Mouse (Mus musculus): ENCODE data around the gene Lbx2. TPM values are rescaled to one million over a fixed set of nuclear protein-coding genes. Genes with fewer than 3 reads are reported as not detected.

Gene Lbx2
- polyA plus RNA-seq, 1 experiment, result 0.78 TPM

DNA sequence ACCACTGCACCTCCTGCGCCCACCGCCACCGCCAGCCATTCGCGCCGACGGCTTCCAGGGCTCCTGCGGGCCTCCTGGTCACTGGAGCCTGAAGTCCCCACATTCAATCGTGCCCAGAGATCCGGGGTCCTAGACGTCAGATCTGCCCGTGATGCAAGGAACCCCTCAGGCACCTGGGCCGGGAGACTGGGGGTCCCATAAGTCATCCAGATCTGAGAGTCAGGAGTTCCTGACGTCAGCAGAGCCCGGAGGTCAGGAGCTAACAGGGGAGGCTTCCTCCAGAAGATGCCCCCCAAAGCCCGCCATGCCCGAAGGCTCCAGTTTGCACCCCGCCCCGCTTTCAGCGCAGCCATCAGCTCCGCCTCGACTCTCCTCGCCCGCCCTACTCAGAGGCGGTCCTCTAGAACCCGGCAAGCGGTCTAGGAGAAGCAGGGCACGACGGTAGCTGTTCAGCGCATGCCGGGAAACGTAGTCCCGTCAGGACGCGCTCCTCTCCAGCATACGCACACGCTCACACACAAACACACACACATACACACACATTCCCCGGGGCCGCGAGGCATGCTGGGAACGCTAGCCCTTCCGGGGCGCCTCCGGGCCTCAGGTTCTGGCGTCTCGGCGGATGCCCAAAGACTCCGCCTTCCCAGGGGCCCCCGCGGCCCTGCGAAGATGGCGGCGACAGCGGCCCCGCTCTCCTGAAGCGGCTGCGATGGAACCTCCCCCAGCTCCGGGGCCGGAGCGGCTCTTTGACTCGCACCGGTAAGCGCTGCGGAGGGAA, 31.9 kb upstream of the Lbx2 start, which contains the start of gene Aup1:
Gene Aup1, plus strand, starts transcription at position 448 of the 778 bp plus-strand sequence.
- 0 out of 2 replicates have a peak, but pooled peaks cover 5% of the 10 kb centered on the region for H3K4me1 ChIP-seq (ENCODE audit: control insufficient read depth, insufficient read depth, low read length)
- peak within 1 kb of the TSS; percentile 86 for H3K4me3 ChIP-seq (ENCODE audit: insufficient read depth, low read length)
- TF ChIP-seq POLR2A (IDR thresholded peaks at IDR 0.05; ENCODE audit: borderline replicate concordance, low read depth, low read length) (no peak), CTCF (IDR thresholded peaks at IDR 0.05; ENCODE audit: low read depth, low read length) (no peak)
- peak within 1 kb of the TSS; percentile 69 for H3K27ac ChIP-seq (ENCODE audit: insufficient read depth, low read depth, low read length)

DNA sequence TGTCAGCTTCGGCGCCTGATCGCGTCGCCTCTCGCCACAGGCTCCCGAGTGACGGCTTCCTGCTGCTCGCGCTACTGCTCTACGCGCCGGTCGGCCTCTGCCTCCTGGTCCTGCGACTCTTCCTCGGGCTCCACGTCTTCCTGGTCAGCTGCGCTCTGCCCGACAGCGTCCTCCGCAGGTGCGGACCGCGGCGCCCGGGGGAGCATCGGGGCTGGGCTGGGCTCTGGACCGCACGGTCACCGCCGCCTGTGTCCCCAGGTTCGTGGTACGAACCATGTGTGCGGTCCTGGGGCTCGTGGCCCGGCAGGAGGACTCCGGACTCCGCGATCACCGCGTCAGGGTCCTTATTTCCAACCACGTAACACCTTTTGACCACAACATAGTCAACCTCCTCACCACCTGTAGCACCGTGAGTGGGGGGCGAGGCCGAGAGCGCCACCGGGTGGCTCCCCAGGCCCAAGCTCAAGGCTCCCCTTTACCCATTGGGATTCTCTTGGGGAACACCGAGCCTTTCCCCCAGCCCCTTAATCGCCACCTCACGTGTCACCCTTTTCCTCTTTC, 31.2 kb upstream of the Lbx2 start, which contains the start of gene Htra2:
Gene Htra2, minus strand, starts transcription at position 403 of the 561 bp plus-strand sequence.
- Histone ChIP-seq H3K4me3 (ENCODE audit: insufficient read depth, low read length) (peak within 1 kb of the TSS; percentile 86), H3K4me1 (ENCODE audit: control insufficient read depth, insufficient read depth, low read length) (0 out of 2 replicates have a peak, but pooled peaks cover 5% of the 10 kb centered on the region), H3K27ac (ENCODE audit: insufficient read depth, low read depth, low read length) (peak within 1 kb of the TSS; percentile 69)
- peak; percentile 40 for TF ChIP-seq CTCF (IDR thresholded peaks at IDR 0.05; ENCODE audit: low read depth, low read length)
- TF ChIP-seq POLR2A (IDR thresholded peaks at IDR 0.05; ENCODE audit: borderline replicate concordance, low read depth, low read length), result no peak

DNA sequence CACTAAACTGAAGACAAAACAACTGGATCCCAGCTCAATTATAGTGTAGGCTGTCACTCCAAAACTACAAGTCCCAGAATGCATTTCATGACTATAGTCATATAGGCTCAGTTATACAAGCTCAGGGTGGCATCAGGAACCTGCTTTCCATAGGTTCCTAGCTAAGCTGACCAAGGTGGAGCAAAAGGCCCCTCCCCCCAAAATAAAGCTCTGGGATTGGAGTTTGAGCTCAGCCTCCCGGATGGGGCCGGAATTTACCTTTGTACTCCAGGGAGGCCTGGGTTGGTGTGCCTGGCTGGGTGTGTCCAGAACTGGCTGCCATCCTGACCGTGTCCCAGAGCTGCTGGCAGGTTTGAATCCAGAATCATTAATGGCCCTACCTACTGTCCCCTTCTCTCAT, 28.4 kb upstream of the Lbx2 start, which contains the start of gene Dqx1:
Gene Dqx1, plus strand, starts transcription at position 55 of the 400 bp plus-strand sequence.
- H3K4me1 ChIP-seq (ENCODE audit: control insufficient read depth, insufficient read depth, low read length), result no peaks in the 10 kb centered on the region
- no peak within 1 kb of the TSS for H3K27ac ChIP-seq (ENCODE audit: insufficient read depth, low read depth, low read length)
- no peak within 1 kb of the TSS for H3K4me3 ChIP-seq (ENCODE audit: insufficient read depth, low read length)
- no peak for TF ChIP-seq CTCF (IDR thresholded peaks at IDR 0.05; ENCODE audit: low read depth, low read length)
- TF ChIP-seq POLR2A (IDR thresholded peaks at IDR 0.05; ENCODE audit: borderline replicate concordance, low read depth, low read length), result no peak

DNA sequence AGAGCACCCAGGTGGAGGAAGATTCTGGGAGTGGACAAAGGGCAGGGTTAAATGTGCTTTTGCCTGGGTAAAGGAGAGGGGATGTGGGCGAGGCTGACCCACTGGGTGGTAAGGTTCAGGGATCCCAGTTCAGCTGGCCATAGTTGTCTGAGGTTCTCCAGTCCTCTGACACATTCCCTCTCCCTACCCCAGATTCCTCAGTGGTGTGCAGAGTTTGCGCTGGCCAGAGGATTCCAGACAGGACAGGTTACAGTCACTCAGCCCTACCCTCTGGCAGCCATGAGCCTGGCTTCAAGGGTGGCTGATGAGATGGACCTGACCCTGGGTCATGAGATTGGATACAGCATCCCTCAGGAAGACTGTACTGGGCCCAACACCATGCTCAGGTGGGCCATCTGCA, 27.4 kb upstream of the Lbx2 start:
- TF ChIP-seq POLR2A (IDR thresholded peaks at IDR 0.05; ENCODE audit: borderline replicate concordance, low read depth, low read length) (no peak), CTCF (IDR thresholded peaks at IDR 0.05; ENCODE audit: low read depth, low read length) (no peak)
- Histone ChIP-seq H3K4me1 (ENCODE audit: control insufficient read depth, insufficient read depth, low read length) (no peaks in the 10 kb centered on the region), H3K27ac (ENCODE audit: insufficient read depth, low read depth, low read length) (no peak overlapping the region), H3K4me3 (ENCODE audit: insufficient read depth, low read length) (no peak overlapping the region)

DNA sequence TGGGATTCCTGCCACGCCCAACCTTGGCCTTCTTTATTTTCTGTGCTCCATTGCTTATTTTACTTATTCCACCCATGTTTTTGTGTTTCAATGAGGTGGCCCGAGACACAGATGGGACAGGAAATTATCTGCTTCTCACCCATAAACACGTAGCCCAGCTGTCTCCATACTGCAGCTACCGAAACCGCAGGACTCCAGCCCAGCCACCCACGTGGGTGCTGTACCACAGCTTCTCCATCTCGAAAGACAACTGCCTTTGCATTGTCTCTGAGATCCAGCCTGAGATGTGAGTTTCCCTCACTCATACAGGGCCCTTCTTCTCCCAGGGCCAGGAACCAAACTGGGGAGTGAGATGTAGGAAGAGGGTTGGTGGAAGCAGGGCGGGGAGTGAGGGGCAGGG, 20.2 kb upstream of the Lbx2 start:
- Histone ChIP-seq H3K4me1 (ENCODE audit: control insufficient read depth, insufficient read depth, low read length) (peaks cover 3% of the 10 kb centered on the region; the same call in 1 of the 2 replicates), H3K27ac (ENCODE audit: insufficient read depth, low read depth, low read length) (no peak overlapping the region), H3K4me3 (ENCODE audit: insufficient read depth, low read length) (no peak overlapping the region)
- TF ChIP-seq CTCF (IDR thresholded peaks at IDR 0.05; ENCODE audit: low read depth, low read length), result no peak
- no peak for TF ChIP-seq POLR2A (IDR thresholded peaks at IDR 0.05; ENCODE audit: borderline replicate concordance, low read depth, low read length)

DNA sequence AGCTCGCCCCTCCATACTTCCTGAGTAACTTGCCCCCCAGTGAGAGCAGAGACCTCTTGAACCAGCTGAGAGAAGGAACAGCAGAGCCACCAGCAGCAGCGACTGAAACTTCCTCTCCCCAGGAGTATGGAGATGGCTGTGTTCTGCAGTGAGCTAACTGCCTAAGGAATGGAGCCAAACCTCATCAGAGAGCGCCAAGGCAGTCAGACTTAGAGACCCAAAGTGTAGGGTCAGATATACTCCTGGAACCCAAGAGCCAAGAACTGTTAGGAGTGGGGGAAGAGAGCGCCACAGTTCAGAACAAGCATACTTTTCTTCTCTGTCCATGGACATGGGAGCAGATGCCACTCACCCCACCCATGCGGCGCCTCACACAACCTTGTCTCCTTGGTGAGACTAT, 19.7 kb upstream of the Lbx2 start:
- TF ChIP-seq POLR2A (IDR thresholded peaks at IDR 0.05; ENCODE audit: borderline replicate concordance, low read depth, low read length) (0 out of 2 replicates have a peak, but pooled peaks have one; percentile 37), CTCF (IDR thresholded peaks at IDR 0.05; ENCODE audit: low read depth, low read length) (no peak)
- H3K4me1 ChIP-seq (ENCODE audit: control insufficient read depth, insufficient read depth, low read length), result peaks cover 3% of the 10 kb centered on the region; the same call in 1 of the 2 replicates
- no peak overlapping the region for H3K27ac ChIP-seq (ENCODE audit: insufficient read depth, low read depth, low read length)
- no peak overlapping the region for H3K4me3 ChIP-seq (ENCODE audit: insufficient read depth, low read length)

DNA sequence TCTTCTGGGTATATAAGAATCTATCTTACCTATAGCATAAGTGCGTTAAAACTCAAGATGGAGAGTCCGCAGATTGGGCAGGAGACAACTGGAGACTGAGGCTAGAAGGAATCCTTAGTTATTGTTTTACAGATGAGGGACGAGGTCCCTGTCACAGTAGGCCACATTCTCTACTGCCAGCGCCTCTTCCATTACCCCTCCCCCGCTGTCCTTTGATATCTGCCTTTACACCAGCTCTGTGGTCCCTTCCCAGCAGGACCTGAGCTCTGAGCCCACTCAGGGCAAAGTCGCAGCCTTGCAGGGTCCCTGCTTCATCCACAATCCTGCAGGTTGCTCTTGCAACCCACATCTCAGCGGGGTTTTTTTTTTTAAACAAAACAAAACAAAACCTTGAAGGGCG, 17.9 kb upstream of the Lbx2 start:
- TF ChIP-seq CTCF (IDR thresholded peaks at IDR 0.05; ENCODE audit: low read depth, low read length) (no peak), POLR2A (IDR thresholded peaks at IDR 0.05; ENCODE audit: borderline replicate concordance, low read depth, low read length) (no peak)
- H3K4me1 ChIP-seq (ENCODE audit: control insufficient read depth, insufficient read depth, low read length), result peaks cover 3% of the 10 kb centered on the region; the same call in 1 of the 2 replicates
- H3K4me3 ChIP-seq (ENCODE audit: insufficient read depth, low read length), result no peak overlapping the region
- H3K27ac ChIP-seq (ENCODE audit: insufficient read depth, low read depth, low read length), result no peak overlapping the region

DNA sequence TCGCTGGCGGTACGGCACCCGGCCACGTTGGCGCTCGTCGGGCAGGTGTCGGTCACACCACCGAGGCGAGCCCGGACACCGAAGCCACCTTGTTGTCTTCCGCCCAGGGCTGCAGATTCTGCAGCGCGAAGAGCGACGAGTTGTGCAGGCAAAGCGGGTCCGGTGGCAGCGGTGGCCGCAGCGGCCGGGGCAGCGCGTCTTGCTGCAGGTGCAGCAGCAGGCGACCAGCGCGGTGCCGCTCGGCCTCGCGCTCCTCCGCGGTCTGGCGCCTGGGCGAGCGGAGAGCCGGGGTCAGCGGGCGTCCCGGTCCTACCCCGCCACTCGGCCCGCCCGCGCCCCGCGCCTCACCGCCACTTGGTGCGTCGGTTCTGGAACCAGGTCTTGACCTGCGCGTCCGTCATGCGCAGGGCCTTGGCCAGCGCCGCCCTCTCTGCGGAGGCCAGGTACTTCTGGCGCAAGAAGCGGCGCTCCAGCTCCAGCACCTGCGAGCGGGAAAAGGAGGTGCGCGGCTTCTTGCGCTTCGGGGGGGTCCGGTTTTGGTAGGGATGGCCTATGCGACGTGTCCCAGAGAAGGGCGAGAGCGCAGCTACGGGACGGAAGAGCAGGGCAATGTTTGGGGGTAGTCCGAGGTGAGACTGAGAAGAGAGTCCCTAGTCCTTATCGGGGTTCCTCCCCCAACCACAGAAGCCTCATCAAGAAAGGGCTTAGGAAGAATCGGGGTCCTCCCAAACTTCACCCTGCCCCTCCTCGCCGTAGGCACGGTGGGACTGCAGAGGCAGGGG, 17.3 kb upstream of the Lbx2 start:
- TF ChIP-seq POLR2A (IDR thresholded peaks at IDR 0.05; ENCODE audit: borderline replicate concordance, low read depth, low read length) (no peak), CTCF (IDR thresholded peaks at IDR 0.05; ENCODE audit: low read depth, low read length) (no peak)
- Histone ChIP-seq H3K4me1 (ENCODE audit: control insufficient read depth, insufficient read depth, low read length) (peaks cover 3% of the 10 kb centered on the region; the same call in 1 of the 2 replicates), H3K4me3 (ENCODE audit: insufficient read depth, low read length) (peak overlapping the region; percentile 27), H3K27ac (ENCODE audit: insufficient read depth, low read depth, low read length) (no peak overlapping the region)

DNA sequence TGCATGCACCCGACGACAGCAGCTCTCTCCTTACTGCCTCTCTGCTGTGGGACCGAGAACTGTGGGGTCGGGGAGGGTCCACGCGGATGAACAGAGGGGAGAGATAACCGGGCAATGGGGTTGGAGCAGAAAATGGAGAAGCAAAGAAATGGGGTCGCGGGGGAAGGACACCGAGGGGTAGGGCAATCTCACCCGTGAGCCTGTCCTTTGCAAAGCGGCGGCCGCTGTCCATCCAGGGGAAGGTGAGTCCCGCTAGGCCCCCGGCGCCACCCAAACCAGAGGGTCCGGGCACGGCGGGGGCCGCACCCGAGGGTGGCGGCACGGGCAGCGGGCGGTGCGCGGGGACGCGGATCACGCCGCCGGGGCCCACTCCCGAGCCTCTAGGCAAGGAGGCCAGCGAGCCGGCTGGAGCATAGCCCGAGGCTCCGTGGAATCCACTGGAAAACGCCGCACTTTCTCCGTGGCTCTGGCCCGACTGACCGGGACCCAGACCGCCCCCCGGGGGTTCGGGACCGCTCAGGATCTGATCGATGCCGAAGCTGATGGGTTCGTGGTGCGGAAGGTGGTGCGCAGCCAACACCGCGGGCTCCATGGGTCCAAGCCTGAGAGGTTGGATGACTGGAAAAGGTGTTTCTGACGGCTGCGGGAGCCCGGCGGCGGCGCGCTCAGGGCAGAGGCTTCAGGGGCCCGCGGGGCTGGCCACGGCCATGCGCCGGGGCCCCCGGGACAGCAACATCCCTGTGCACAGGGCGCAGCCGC, 16.5 kb upstream of the Lbx2 start:
- Histone ChIP-seq H3K4me3 (ENCODE audit: insufficient read depth, low read length) (peak overlapping the region; percentile 27), H3K27ac (ENCODE audit: insufficient read depth, low read depth, low read length) (no peak overlapping the region), H3K4me1 (ENCODE audit: control insufficient read depth, insufficient read depth, low read length) (peaks cover 3% of the 10 kb centered on the region; the same call in 1 of the 2 replicates)
- TF ChIP-seq CTCF (IDR thresholded peaks at IDR 0.05; ENCODE audit: low read depth, low read length) (no peak), POLR2A (IDR thresholded peaks at IDR 0.05; ENCODE audit: borderline replicate concordance, low read depth, low read length) (no peak)

Measured in bone marrow macrophage, adult 2 months (primary cell).